29 mouse cellular contexts compared by ENCODE assay signal in genomic region chr19:28163195-28163594, GRCm38 (mm10).
"Had no signal": no experiment of that assay in that cellular context is flagged by ENCODE, and none has a peak within 500 bp of the region (broad histone marks: within the 10 kb centered on the region; RNA-seq: fewer than 3 reads in every experiment).

No protein-coding gene starts in this region.

- H3K27me3 ChIP-seq: limb, embryonic 12.5 days; limb, embryonic 15.5 days; liver, embryonic 12.5 days; liver, embryonic 13.5 days; liver, embryonic 15.5 days; lung, embryonic 15.5 days; megakaryocyte, embryonic 14.5 days; midbrain, embryonic 15.5 days had no signal

- H3K4me1 ChIP-seq: limb, embryonic 12.5 days; limb, embryonic 13.5 days; liver, embryonic 12.5 days; liver, embryonic 13.5 days; lung, embryonic 15.5 days; megakaryocyte, embryonic 14.5 days had no signal

- ATAC-seq: liver, embryonic 12.5 days; liver, postnatal 0 days; lung, postnatal 0 days; midbrain, embryonic 13.5 days; midbrain, embryonic 15.5 days; midbrain, embryonic 16.5 days had no signal

- DNase-seq: left cerebral cortex, postnatal 4 days; liver; liver, embryonic 13.5 days; liver, postnatal 0 days; lung, adult 18-20 months; lung, adult 2 months; lung, embryonic 14.5 days; lung, postnatal 10 days; lung, postnatal 14 days; lung, postnatal 36 days; lung, postnatal 4 days; midbrain, embryonic 14.5 days had no signal

- H3K36me3 ChIP-seq: limb, embryonic 10.5 days; limb, embryonic 12.5 days; limb, embryonic 13.5 days; limb, embryonic 15.5 days; liver, embryonic 12.5 days; liver, embryonic 13.5 days; liver, embryonic 15.5 days; lung, embryonic 15.5 days; midbrain, embryonic 10.5 days; midbrain, embryonic 12.5 days; midbrain, embryonic 13.5 days; midbrain, embryonic 15.5 days had no signal

- H3K4me3 ChIP-seq: limb, embryonic 10.5 days; limb, embryonic 12.5 days; limb, embryonic 13.5 days; limb, embryonic 15.5 days; liver, embryonic 12.5 days; liver, embryonic 13.5 days; liver, embryonic 15.5 days; lung, embryonic 15.5 days; megakaryocyte, embryonic 14.5 days; midbrain, embryonic 10.5 days; midbrain, embryonic 12.5 days; midbrain, embryonic 13.5 days; midbrain, embryonic 15.5 days; myocyte had no signal

- H3K27ac ChIP-seq: limb, embryonic 10.5 days; limb, embryonic 12.5 days; limb, embryonic 13.5 days; limb, embryonic 15.5 days; liver, embryonic 12.5 days; liver, embryonic 13.5 days; liver, embryonic 14.5 days; liver, embryonic 15.5 days; lung, embryonic 15.5 days; macrophage; midbrain, embryonic 10.5 days; midbrain, embryonic 12.5 days; midbrain, embryonic 13.5 days; midbrain, embryonic 15.5 days had no signal
